Mouse (Mus musculus) regulatory T cell (primary cell): ENCODE data around the gene Cideb.
"Not testable (repeated sequence)": the region's sequence is repeated elsewhere in the genome, so short reads cannot be mapped to it uniquely, and the experiment has no call there.

Experiments used
- in situ Hi-C: fragments of 300-600 bp; cut with MboI, MseI; formaldehyde crosslinking; loops from one replicate; pipeline ENCODE4 v1.15.1; 2025; ENCODE audit warnings: high pct_unique_total_duplicates

The Cideb gene

DNA sequence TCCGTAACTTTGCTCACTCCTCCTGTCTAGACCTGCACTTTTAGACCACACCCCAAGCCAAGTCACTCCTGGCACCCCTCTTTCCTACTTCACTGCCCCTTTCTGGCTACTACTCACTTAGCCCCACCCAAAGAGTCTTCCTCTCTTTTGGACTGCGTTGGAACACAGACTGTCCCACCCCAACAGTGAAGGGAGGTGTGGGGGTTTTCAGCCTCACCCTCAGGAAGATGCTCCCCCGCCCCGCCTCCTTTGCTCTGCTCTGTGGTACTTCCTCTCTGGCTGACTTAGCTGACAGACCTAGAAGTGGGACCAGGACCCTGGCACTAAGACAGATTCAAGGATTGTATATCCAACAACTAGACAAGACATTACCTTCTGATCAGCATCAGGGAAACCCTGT, 7.4 kb upstream of the Cideb start, which contains the start of gene Ltb4r1:
Ltb4r1 (plus strand) TSS at position 267 of the 400 bp plus-strand sequence.
- in situ Hi-C loops = no loop called here

DNA sequence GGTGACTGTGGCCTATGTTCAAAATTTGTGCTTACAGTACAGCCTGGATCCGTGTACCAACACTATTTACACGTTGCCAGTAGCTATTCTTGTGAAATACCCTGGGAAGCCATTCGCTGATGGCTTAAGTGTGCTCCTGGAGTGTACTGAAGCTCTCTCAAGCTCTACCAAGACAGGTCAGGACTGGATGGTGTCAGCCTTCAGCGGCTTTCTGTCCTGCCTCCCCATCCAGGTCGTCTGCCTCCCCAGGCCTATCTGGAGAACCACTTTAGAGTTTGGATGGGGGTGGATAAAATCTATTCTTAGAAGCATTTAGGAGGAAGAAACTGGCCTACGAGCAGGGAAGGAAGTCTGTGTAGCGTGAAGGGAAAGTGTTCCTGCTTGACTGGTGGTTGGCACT, 4.9 kb upstream of the Cideb start:
- in situ Hi-C loops = no loop called here

GRCm38 (mm10) chr14:55762001-55762821, 4.0 kb upstream of the Cideb start:
- in situ Hi-C loops = no loop called here

DNA sequence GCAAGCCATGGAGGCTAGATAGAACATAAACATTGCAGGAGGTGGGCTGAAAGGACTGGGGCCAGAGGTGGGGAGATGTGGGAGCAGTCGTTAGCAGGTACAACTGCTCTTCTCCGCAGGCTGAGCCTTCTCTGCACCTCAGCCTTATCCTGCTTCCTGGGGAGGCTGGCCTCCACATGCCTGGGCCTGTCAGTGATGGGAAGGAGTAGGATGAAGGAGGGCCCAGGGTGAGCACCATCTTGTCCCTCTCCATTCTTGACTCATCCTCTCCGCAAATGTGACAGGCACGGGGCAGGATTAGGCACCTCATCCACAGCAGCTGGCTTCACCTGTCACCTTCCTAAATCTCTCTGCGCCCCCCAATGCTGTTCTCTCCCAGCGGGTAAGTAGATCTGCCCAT, 2.9 kb upstream of the Cideb start, which contains the start of gene Ltb4r2:
Ltb4r2 (plus strand) TSS at position 266 of the 400 bp plus-strand sequence.
- in situ Hi-C loops = no loop called here

- in situ Hi-C loops = not testable (repeated sequence)
These were observed 1.9 kb upstream of the Cideb start for GRCm38 (mm10) chr14:55760156-55760555.

GRCm38 (mm10) chr14:55757566-55757965, 692 bp downstream of the Cideb start:
- in situ Hi-C loops = no loop called here

GRCm38 (mm10) chr14:55747051-55747847, 11.0 kb downstream of the Cideb start:
- in situ Hi-C loops = no loop called here

GRCm38 (mm10) chr14:55745861-55746237, 12.4 kb downstream of the Cideb start:
- in situ Hi-C loops = no loop called here

GRCm38 (mm10) chr14:55745180-55745860, 12.9 kb downstream of the Cideb start, which contains the start of the genes Dhrs1 and Nop9:
Dhrs1 (minus strand) TSS chr14:55745690.
Nop9 (plus strand) TSS chr14:55745693.
- in situ Hi-C loops = no loop called here

DNA sequence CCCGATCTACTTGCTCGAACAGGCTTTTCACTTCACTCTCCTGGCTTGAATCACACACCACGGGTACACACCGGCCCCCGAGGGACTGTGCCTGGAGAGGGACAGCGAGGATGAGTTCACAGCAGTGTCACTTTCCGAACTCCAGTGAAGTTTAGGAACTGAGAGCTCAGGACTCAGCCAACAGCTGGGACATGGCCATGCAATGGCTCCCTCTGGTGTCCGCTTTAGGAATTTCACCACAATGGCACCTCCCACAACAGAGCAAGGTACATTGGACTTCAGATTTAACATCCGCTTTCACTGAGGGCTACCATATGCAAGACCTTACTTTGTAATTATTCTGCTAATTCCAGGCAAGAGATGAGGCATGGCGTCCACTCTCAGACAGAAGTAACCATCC, 14.5 kb downstream of the Cideb start:
- in situ Hi-C loops = no loop called here

GRCm38 (mm10) chr14:55737086-55737687, 21.1 kb downstream of the Cideb start:
- in situ Hi-C loops = no loop called here

DNA sequence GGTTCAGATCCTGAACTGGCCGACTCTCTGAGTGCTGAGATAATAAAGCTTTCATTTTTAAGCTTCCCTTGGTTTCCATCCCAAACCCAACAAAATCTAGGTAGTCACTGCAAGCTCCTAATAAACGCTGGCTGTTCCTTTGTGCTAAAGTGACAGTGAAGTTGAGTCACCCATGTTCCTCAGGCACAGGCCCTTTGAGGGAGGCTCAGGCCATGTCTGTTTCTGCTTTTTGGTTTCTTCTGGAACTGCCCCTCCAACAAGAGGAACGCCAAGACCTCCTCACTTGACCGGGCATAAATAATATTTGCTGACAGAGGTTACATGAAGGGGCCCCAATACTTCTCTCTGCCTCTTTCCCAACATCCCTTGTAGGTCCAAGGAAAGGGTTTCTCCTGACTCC, 22.5 kb downstream of the Cideb start:
- in situ Hi-C loops = no loop called here

DNA sequence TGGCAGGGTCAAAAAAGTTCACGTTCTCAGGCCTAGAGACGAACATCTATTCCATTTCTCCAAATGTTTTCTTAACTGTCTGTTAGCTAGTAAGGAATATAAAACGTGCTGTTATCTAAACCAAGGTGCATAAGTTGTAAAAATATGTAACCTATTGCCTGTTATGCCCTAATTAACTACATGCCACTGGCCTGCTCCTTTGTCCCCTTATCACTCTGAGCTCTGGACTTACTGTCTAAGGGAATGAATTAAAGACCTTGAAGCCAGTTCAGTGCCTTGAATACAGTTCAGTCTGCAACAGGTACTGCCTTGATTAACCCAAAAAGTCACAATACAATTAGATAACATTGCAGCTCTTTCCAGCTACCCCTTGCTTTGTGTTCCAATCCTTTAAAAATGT, 22.9 kb downstream of the Cideb start:
- in situ Hi-C loops = no loop called here

DNA sequence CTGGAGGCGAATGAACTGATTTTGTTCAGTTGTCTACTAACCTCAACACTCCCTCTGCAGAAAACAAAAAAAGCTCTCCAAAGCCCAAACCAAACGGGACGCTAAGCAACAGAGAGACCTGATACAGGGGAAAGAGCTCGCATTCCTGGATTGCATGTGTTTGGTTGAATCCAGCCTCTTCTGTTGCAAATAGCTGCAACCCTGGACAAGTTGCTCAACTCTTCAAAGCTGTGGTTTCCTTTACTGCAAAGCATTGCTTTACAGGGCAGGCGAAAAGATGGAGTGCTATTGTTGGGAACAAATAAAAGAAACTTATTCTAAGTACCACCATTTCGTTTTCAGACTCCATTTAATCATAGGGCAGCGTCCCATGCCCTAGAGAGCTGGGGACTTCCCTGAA, 23.4 kb downstream of the Cideb start:
- in situ Hi-C loops = no loop called here

DNA sequence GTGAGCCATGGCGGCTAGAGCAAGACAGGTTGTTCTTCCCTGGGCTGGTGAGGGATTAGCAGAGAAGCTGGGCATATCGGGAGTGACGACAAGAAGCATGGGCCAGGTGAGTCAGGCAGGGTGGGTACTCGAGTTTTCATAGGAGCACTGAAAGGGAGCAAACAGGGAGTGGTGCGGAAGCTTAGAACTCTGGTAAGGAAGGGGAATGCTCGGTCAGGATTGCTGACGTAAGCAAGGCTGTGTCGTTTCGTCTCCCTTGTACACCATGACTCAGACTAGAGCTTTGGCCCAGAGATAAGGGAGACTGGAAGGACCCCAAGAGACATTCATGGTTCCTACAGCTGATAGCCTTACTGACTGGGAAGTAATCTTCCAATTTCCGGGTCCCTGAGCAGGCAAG, 24.4 kb downstream of the Cideb start:
- in situ Hi-C loops = no loop called here

- in situ Hi-C loops = no loop called here
These were observed 27.7 kb downstream of the Cideb start for GRCm38 (mm10) chr14:55730531-55731032.

DNA sequence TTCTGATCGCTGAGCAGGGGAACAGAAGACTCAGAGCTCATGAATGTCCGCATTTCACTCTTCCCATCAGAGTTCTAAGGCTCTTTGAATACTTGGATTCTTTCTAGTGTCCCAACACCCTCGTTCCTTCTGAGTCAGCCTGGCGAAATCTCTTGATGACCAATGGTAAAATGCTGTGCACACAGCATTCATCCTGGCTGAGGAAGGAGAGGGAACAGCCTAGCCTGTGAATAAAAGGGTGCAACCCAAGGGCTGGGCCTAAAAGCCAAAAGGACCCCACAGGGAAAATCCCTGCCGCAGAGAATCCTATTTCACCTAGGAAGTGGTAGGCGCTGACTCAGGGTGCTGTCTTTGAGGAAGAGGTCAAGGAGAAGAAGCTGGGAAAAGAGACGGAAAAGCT, 28.1 kb downstream of the Cideb start:
- in situ Hi-C loops = no loop called here

GRCm38 (mm10) chr14:55727889-55728685, 30.2 kb downstream of the Cideb start:
- in situ Hi-C loops = no loop called here

DNA sequence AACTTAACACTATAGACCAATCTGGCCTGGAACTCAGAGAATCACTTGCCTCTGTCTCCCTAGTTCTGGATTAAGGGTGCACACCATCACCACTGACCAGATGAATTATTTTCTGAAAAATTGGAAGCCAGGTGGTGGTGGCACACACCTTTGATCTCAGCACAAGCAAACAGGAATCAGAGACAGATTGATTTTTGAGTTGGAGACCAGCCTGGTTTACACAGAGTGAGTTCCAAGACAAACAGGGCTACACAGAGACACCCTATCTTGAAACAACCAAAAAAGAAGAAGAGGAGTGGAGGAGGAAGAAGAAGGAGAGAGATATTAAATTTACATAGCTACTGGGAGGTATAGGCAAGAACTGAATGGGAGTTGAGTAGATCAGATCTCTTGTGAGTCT, 32.0 kb downstream of the Cideb start:
- in situ Hi-C loops = no loop called here

- in situ Hi-C loops = loop anchor here (5.0 kb wide), 1 partner anchor 42 kb away; the partner anchor contains the start of gene Tinf2
These were observed 33.8 kb downstream of the Cideb start for GRCm38 (mm10) chr14:55724411-55724871.
